Mouse (Mus musculus) adrenal gland, adult 18-20 months (tissue): ENCODE measurements around the gene Tbx1. TPM values are rescaled to one million over a fixed set of nuclear protein-coding genes. Genes with fewer than 3 reads are reported as not detected.

Experiments used
- DNase-seq, 2 experiments: peaks; one replicate each; pipeline ENCODE4 v3.0.0; 2021 to 2022; ENCODE audit warnings: low spot score in 2 of 2
- total RNA-seq, 2 experiments: library from RNA; stranded (reverse); gene quantifications; 1 replicate in 1 of 2; 2 replicates in 1 of 2; pipeline ENCODE4 v1.2.3; 2021

Gene Tbx1
- total RNA-seq, 2 experiments from 2014 or later, result 0.22 TPM; not detected in 1

DNA sequence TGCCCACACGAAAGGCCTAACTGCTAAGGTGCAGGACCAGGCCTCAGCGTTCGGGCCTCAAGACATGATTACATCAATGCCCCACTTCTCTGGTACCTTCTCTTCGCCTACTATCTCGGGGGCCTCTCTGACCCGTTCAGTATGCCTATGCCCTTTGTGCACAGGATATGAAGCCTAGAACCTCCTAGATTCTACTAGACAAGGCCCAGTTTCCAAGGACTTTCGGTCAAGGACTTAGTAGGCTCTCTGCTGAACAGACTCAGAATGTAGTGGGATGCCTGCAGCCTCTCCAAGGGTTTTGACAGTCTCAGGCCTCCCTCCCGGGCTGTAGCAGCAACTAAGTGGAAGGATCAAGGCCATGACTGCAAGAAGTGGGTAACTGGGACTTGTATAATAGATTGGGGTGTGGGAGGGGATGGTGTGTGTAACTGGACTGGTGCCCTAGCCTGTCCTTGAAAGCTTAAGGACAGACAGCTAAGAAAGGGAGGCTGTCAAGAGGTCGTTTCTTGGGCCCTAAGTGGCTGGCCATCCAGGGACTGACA is 1.3 kb downstream of the Tbx1 start:
- no peak for DNase-seq

DNA sequence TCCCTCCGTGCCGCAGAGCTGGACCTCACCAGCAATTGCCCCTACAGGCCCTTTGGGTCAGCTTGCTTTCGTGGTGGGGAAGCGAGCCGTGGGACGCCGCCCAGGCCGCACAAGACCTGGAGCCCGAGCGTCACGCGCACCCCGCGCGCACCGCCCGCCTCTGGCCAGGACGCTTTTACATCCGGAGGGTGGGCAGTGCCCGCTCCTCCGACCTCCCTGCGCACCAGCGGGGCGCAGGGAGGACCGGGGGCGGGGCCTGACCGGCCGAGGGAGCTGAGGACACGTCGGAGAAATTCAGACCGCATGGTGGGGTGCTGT is 1.8 kb downstream of the Tbx1 start:
- no peak for DNase-seq

DNA sequence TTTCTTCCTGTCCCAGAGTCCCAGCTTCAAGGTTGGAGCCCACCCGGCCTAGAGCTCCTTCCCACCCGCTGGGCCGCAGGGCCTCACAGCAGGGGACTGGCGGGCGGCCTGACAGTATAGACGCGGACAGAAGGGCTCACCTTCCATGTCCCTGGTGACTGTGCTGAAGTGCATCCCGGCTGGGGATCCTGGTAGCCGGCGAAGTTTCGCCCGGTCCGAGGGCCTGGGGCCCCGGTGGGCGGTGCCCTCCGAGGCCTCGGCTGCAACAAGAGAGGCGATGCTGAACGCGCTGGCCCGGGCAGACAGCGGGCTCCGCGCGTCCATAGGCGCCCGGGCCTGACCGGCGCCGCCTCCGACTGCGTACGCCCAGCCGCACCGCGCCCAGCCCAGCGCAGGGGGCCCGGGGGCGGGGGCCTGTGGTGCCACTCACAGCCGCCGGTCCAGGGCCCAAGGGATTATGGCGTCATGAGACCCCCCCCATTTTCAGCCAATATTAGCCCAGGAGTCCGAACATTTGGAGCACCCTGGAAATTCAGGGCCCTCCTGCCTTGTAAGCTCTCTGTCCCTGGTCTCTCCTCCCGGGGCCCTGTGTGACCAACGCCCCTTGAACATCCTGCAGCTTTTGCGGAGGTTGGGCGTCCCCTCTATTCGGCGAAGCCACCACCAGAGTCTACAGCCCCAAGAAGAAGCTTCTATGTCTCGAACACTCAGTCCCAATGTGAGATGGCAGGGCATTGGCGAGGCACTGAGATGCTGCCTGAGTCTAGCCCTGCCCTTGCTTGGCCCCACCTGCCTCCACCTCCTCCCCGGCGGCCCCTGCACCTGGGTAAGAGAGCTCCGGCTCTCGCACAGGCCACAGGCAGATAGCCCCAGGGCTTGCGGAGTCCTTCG is 2.4 kb downstream of the Tbx1 start:
- no peak for DNase-seq

DNA sequence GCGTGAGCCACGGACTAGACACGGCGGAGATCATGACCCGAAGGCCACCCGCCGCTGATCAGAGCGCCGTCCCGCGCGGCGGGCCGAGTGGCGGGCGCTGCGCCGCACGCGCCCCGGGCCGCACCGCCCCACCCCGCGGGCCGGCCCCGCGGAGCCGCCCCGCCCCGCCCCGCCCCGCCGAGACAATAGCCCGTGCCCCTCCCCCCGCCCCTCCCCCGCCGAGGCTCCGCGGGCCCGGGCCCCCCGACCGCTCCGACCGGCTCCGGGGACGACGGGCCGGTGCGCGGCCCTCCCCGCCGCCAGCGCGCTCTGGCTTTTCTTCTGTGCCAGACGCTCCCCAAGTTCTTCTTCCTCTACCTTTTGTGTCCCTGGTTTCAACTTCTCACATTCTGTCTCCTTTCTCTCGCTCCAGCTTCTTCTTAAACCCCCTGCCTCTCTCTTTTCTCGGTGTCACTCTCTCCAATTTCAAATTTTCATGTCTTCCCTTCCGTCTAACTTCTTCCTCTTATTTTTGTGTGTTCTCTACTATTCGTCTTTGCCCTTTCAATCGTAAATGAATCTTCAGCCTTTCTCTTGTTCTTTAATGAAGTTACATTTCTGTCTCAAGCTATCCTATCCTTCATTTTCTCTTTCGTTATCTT is 3.4 kb downstream of the Tbx1 start:
- no peak for DNase-seq

DNA sequence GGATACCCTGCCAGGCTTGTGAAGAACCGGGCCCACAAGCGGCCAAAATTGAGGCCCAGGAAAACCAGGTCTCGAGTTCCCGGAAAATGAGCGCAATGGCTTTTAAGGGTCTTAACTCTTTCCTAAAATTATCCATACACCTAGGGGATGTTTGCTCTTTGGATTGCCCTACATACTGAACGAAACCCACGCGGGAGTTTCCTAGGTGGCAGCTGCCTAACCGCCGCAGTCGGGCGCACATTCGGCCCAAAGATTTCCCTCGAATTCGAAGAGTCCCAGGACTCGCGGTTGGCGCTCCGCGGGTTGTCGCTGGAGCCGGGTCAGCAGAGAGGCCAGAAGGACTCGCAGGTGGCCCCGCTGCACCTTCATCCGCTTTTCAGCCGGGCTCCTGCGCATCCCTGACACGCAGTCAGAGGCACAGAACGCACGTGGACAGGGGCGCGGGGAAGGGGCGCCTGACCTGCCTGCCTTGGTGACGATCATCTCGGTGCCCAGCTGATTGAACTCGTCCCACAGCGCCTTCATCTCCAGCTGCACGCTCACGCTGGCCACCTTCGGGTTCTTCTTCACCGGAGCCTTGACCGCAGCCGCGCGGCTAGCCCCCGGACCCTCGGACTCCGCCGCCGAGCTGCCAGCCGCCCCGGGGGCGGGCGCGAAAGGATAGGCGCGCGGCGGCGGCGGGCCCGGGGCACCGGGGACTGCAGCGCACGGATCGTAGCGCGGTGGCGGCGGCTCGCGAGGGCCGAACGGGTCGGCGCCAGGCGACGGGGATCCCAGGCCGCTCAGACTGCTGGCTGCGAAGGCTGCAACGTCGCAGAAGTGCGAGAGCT is 4.2 kb downstream of the Tbx1 start:
- DNase-seq, result no peak

DNA sequence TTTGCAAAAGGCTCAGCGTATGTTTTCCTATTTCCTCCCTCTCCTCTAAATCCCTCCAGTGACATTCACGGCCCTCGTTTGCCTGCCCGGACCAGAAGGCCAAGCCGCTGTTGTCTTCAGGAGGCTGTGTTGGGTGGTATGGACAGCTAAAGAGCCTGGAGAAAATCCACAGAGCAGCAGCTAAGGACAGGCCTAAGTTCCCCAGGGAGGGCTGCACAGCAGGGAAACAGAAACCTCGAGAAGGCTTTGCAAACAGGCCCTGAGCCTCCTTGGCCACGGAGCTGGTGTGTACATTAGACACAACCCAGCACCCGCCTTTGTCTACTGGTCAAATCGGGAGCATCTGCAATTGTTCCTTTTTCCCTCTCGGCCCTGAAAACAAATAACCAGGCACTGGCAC is 4.8 kb downstream of the Tbx1 start:
- no peak for DNase-seq

DNA sequence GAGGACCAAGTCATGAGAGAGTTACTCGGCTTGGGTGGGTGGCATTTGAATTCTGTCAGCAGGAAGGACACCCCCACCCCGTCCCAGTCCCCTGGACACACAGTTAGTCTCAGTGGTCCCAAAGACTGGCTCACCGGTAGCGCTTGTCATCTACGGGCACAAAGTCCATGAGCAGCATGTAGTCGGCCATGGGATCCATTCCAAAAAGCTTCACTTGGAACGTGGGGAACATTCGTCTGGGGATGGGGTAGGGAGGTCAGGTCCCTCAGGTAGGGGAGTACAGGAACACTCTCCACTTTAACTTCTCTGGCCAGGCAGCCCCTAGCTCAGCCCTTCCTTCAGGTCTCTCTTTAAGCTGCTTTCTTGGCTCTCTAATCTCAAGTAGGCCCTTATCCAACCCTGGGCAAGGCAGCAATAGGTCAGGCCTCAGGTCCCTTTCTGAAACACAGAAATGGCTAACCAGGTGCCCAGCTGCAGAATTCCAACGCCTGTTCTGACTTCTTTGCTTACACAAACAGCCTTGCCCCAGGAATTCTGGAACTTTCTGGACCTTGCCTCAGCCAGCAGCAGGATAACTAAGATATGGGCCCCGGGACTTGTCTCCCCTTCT is 5.5 kb downstream of the Tbx1 start:
- DNase-seq, result no peak

DNA sequence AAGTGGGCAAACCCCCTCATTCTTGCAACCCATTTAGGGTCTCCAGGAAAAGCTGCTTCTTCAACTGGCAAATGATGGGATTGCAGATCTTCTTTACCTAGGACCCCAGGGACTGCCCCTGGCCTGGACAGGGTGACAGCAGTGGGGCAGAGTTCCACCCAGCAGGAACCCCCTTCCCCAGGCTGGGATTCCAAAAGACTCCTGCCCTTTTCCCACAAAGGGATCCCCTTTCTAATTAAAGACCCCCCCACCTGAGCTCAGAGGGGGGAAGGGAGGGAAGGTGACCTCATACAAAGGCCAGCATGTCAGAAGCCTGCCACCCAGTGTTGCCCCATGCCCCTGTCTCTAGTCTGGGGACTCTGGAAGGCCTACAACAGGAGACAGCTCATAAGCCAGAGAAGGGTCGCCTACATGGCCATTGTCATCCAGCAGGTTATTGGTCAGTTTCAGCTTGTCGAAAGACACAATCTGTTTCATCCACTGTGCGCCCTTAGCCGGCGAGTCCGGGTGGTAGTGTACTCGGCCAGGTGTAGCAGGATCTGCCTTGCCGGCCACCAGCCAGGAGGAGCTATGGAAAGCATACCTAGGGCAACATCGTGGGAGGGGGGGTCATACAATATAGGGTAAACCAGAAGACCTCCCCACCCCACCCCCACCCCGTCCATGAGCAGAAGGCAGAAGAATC is 6.7 kb downstream of the Tbx1 start:
- DNase-seq, result no peak

DNA sequence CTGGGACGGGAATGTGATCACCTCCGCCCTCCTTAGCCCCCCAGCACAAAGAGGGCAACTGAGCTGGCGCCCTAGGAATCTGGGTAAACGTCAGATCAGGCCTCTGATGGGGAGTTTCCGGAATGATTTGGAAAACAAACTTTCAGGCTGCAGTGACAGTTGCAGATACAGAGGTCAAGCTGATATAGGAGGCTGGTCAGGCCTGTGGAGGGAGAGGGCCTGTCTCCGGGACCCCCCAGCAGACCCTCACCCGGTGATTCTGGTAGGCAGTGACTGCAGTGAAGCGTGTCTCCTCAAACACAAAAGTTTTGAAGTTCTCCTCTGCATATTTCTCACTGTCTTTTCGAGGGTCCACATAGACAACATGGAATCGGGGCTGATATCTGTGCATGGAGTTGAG is 7.3 kb downstream of the Tbx1 start:
- no peak for DNase-seq

DNA sequence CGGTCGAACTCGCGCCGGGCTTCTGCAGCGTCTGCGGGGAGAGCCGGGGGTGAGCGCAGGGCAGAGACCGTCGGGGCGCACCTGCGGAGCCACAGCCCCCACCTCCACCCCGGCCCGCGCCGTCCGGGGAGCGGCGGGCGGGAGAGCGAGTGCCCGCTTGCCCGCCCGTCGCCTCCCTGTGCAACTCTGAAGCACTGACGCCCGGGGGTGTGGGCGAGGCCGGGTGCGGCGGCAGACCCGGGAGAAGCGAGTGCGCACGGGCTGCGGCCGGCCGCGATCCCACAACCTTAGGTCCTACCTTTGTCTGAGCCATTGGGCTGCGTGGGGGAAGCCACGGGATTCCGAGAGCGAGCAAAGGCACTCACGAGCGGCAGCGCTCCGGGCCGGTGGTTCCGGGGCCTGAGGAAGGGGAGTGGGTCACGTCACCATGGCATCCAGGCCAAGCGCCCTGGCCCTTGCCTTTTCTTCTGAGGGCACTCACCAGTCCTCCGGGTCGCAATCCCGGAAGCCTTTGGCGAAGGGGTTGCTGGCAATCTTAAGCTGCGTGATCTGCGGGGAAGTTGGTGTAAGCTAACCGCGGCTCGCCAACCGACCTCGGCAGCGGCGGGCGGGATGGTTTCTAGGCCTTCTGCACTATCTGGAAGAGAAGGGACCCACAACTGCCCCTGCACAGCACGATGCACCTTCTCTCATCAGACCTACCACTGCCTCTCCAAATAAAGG is 7.9 kb downstream of the Tbx1 start:
- no peak for DNase-seq

DNA sequence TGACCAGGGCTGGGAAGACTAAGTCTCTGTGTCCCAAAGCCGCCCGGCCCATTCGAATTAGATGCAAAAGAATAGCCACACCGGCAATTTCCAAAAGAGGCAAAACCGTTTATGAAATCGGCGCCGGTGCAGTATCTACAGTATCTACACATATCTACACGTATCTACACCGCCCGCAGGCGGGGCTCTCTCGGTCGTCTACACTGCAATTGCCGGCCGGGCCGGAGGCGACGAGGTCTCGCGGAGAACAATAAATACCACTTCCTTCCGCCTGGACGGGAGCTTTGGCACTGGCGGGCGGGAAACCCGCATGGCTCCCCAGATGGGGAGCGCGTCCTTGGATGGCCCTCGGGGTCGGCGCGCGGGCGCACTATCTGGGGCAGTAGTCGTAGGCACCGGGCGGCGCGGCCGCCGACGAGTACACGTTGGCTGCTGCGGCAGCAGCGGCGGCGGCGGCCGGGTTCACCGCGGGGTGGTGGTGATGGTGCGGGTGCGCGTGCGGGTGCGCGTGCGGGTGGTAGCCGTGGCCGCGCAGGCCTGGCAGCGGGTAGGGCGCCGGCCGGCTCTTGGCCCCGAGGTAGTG is 8.8 kb downstream of the Tbx1 start:
- DNase-seq, result no peak

DNA sequence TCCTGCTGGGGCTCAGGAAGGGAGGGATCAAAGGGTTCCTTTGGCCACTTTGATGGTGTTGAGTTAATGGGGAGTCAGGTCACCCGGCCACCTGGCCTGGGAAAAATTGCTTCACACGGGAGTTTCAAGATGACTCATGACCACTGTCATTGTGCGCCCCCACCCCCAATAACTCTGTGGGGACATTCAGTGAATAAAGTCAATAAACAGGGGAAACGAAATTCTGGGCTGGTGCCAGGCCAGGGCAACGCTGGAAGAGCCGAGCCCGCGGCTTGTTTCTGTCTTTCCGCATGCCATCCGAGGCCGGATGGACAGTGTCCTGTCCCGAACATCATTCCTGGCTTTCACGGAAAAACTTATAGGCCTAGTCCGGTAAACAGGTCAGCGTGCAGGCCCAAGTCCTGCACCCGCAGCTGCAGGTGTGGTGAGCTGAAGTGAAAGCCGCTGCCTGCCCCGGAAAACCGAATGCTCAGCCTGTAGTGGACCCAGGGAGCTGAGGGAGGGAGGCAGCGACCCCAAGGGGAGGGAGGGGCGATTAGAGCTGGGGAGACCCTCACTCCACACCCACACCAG is 9.3 kb downstream of the Tbx1 start:
- no peak for DNase-seq

DNA sequence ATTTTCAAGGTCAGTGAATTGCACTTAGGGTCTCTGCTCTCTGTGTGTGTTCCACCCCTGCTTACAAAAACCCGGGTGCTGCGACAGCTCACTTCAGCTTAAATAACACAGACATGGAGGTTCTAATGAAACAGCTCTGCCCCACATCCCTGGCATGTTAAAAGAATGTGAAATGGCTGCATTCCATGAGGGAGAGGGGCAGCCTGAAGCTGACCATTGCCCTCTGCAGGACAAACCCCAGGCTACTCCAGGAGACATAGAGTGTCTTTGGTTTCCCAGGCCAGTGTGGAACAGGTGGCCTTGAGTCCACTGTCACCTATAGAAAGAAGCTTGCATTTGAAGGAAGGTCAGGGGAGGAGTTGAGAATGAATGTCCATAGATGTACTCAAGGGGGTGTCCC is 10.1 kb downstream of the Tbx1 start:
- no peak for DNase-seq

DNA sequence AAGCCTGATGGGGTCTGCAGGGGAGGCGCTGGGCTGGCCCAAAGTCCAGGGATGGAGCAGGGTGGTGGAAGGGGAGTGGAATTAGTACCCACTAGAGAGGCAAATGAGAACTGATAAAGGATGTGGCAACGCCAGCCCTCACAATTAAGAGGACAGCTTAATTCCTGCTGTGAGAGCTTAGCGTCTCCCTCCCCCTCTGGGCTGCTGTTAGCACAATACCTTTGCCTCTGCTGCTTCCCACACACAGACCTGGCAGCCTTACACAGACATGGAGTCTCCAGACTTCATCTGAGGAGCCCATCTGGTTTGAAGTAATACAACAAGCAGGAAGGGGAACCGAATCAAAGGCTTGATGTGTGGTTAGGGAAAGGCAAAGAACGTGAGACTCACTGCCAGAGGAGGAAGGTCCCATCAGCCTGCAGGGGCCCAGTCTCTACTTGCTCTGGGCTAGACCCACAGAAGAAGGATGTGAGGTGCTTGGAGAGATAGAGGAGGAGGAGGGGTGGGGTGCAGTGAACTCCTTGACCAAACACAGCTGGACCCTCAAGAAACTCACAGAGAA is 12.8 kb downstream of the Tbx1 start:
- no peak for DNase-seq

DNA sequence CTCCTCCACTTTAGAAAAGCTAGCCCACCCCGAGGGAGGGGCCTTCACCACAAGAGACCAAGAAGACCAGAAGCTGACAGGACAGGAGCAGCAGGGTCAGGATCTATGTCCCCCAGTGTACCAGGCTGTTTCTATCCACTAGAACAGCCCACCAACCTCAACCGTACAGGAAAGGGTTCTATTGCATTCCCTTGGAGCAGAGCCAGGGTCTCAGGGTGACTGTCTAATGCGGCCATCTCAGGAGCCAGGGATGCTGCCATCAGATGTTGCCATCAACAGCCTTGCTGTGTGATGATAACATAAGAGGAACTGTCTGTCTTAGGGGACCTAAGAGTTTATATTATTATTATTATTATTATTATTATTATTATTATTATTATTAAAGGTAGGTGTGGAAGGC is 13.4 kb downstream of the Tbx1 start:
- no peak for DNase-seq

DNA sequence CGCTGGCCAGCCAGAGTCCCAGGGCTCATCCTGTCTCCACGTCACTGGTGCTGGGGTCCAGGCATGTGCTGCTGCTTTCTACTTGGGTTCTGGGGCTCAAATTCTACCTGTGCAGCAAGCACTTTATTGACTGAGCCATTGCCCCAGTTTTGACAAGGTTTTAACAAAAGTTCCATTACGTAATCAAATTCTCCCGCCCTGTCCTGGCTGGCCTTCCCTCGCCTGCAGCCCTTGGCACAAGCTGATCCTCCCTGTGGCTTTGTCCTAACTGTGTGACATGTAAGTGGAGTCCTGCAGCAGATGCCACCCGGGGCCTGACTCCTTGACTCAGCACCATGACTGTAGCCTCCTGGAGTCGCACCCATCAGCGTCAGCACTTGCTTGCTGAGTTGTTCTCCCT is 16.3 kb downstream of the Tbx1 start:
- DNase-seq, result no peak

DNA sequence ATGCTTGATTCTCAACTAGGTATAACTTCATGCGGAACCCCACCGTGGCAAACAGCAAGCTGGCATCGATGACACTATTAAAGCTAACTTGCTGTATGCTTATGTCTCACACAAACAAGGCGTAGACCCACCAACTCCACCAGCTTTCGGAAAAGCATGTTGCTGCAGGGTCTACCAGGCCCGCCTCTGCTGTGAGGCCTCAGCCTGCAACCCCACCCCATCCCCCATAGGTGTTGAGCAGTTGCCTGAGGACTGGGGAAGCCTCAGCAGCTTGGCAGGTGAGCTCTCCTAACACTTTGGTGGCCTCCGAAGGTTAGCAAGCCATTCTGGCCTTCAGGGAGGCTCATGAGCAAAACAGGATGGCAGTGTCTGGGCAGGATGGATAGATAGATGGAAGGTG is 21.9 kb downstream of the Tbx1 start:
- no peak for DNase-seq

DNA sequence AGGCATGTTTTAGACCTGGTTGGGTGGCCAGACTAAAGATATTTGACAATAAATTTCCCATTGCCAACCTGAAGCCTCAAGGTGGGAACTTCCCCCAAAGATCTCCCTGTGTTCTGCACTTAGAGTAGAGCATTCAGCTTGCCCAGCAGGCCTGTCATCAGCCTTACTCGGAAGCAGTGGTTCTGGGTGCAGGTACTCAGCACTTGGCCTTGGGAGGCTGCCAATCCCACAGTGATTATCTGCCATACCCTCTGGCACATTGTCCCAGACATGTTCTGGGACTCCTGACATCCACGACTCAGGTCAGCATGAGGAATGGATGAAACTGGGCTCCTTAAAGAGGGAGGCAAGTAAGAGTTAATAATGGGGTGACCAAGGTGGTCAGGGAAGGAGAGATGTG is 26.0 kb downstream of the Tbx1 start:
- no peak for DNase-seq

DNA sequence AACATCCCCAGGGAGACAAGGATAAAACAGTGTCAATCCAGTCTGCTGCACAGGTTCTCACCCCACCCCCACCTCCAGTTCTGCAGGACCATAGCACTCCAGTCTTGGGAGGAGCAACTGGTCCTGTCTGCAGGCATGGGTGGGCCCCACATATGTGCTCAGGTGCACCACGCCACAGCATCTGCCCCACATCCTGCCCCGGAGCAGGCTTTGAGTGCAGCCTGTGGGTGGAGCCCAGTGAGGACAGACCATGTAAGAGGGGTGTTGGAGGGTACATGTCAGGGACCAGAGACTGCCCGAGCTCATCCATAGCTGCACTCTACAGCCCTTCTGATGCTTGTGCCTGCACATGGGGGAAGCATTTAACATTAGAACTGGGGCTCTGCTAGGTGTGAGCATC is 34.0 kb downstream of the Tbx1 start:
- DNase-seq, result no peak
